Mouse (Mus musculus) right cerebral cortex, postnatal 25 days (tissue): ENCODE data around the gene Eef2.
"Not testable (repeated sequence)": the region's sequence is repeated elsewhere in the genome, so short reads cannot be mapped to it uniquely, and the experiment has no call there.

ENCODE experiments used
- DNase-seq: peaks from one replicate; pipeline ENCODE4 v3.0.0; 2022

Eef2 gene

DNA sequence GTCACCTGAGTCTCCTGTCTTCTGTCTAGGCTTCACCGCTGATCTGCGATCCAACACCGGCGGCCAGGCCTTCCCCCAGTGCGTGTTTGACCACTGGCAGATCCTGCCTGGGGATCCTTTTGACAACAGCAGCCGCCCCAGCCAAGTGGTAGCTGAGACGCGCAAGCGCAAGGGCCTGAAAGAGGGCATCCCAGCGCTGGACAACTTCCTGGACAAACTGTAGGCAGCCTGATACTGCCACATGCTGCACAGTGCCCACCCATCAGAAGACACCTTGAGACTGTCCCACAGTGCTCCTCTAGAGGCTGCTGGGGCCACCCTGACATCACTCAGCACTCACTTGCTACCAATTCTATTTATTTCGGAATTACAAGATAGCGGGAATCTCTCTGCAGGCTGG lies 5.4 kb downstream of the Eef2 start:
- DNase-seq: not testable (repeated sequence)

DNA sequence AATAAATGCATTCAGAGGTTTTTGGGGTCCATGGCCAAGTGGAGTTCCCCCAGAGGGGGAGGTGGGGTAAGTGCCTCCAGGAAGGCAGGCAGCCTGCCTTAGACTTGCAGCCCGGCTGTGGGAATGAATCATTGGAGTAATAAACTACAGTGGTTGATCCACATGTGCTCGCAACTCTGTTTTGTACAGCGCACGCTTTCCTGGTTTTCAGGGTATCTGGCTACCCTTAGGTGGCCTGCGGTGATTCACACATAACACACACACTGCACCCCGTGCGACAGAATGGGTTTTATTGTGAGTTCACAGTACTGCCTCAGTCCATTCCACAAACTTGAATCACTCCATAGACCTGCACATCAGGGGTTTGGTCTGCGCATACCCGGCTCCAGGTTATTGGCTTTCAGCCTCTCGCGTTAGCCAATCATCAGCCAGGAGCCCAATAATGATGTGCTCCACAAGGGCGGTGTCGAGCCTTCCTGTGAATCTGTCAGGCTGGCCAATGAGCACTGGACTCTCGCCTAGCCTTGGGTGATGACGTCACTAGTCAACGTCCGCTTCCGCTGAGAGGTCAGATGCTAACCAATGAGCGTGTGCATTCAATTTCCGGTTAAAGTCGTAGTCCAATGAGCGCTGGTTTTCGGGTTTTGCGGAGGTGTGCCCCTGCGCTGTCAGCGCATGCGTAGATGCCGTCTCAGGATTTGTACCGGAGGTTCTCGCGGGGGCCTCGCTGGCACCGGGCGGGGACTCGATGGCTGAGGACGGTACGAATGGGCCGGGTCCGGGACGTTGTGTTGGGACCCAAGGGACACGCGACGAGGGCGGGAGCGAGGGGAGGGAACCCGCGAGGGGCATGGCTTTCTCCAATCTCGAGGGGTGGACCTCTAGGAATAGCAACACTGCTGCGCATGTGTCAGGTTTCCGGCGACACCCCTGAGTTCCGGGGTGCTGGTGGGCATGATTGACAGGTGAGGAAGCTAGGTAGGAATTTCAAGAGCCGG lies 6.2 kb downstream of the Eef2 start, which contains the start of gene Dapk3:
Gene Dapk3 (plus strand): TSS at position 670 of the 998 bp plus-strand sequence.
- peak; percentile 98 for DNase-seq

DNA sequence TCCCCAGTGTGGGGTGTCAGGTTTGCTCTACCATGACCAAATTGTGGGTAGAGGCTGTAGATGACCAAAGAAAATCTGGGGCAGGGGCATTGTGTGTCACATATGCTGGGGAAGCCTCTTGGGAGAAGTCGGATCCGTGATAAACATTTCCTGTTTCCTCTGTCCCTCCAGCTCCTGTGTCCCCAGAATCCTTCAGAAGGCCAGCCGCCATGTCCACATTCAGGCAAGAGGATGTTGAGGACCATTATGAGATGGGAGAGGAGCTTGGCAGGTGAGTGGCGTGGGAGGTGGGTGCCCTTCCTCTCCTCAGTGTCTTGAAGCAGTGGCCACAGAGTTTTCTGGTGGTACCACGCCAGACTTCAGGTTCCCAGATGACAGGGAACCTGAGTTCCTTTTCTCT lies 7.4 kb downstream of the Eef2 start, which contains the start of gene 4930442H23Rik:
Gene 4930442H23Rik (minus strand): TSS at position 45 of the 400 bp plus-strand sequence.
- no peak for DNase-seq

DNA sequence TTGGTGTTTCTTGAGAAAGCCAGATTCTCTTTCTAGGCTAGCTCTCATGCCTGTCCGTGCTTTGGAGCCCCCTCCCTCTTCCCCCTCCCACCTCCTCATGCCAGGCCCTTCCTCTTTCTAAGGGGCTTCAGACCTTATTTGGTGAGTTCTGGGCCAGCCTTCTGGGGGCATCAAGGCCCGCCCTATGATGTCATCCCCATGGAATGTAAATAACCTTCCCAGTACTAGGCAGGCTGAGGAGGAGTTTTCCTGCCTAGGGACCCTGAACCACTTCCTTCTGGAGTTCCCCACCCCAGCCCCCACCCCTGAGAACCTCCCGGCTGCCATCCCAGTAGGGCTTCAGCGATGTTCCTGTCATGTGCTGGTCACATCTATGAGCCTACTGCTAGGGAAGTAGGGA lies 8.3 kb downstream of the Eef2 start:
- DNase-seq: no peak

DNA sequence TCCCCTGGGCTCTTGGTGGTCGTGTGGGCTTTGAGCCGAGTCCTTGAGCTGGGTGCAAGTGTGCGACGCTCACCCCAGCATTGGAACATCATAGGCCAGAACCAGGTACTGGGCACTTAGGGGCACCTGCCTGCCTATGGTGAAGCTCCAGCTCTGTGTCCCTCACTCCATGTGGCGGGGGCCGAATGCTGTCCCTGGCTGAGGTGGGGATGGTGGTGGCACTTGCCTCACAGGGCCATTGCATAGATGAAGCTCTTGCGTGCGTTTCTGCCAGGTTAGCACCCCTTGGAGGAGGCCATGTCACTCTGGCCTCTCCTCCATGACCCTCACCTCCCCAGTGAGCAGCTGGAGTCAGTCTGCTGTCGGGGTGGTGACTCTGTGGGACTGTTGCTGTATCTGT lies 10.7 kb downstream of the Eef2 start:
- no peak for DNase-seq

DNA sequence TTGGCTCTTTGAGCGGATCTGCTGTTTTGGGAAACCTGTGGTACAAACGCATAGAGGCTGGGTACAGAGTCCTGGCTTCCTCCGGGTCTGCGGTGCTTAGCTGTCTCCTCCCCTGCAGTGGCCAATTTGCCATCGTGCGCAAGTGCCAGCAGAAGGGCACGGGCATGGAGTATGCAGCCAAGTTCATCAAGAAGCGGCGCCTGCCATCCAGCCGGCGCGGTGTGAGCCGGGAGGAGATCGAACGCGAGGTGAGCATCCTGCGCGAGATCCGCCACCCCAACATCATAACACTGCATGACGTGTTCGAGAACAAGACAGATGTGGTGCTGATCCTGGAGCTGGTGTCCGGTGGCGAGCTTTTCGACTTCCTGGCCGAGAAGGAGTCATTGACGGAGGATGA lies 13.4 kb downstream of the Eef2 start:
- no peak for DNase-seq

DNA sequence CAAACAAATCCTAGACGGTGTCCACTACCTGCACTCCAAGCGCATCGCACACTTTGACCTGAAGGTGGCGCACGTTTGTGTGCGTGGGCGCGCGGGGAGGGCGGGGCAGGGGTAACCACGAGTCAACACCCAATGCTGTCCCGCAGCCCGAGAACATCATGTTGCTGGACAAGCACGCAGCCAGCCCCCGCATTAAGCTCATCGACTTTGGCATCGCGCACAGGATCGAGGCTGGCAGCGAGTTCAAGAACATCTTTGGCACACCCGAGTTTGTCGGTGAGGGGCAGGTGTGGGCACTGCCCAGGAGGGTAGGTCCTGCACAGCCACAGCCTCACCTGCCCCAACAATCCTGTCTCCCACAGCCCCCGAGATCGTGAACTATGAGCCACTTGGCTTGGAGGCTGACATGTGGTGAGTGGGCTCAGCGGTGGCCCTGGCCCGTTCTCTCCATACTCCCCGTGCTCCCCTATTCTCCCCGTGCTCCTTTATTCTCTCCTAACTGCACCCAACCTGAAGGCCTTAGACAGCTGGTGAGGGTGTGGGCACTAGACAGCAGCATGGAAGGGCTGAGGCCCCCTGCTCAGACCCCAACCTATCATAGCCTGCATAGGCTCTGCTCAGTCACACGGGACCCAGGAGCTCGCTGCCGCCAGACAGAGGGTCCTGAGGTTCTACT lies 13.9 kb downstream of the Eef2 start:
- no peak for DNase-seq

DNA sequence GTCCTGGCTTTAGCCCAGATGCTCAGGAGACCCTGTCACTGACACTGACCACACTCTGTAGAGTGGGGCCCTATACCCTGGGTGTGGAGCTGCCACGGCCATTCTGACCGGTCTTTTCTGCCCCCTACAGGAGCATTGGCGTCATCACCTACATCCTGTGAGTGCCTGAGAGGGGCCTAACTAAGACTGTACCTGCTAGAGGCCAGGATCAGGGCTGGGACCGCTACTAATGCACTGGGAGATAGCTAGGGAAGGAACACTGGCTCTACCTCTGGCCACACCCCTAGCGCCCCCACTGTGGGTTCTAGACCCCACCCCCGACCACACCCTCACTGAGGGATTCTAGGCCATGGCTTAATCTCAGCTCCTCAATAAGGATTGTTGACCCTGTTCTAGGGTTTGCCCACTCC lies 14.5 kb downstream of the Eef2 start:
- DNase-seq: no peak

DNA sequence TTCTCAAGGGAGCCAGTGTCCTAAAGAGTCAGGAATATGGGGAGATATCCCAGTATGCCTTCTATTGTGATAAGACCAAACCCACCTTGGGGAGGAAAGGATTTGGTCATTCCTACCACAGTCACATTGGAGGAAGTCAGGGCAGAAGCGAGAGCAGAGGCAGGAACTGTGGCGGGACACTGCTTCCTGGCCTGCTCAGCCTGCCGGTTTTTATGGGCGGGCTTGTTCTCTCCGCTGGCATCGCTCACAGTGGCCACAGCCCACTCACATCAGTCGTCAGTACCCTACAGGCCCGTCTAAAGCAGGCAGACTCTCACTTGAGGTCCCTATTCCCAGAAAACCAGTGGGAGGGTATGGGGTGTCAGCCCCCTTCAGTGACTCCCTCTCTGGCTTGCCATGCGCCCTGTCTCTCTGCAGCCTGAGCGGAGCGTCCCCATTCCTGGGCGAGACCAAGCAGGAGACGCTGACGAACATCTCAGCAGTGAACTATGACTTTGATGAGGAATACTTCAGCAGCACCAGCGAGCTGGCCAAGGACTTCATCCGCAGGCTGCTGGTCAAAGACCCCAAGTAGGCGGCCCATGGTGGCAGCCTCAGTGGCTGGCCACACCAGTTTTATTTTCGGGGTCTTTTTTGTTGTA lies 15.0 kb downstream of the Eef2 start:
- no peak for DNase-seq

DNA sequence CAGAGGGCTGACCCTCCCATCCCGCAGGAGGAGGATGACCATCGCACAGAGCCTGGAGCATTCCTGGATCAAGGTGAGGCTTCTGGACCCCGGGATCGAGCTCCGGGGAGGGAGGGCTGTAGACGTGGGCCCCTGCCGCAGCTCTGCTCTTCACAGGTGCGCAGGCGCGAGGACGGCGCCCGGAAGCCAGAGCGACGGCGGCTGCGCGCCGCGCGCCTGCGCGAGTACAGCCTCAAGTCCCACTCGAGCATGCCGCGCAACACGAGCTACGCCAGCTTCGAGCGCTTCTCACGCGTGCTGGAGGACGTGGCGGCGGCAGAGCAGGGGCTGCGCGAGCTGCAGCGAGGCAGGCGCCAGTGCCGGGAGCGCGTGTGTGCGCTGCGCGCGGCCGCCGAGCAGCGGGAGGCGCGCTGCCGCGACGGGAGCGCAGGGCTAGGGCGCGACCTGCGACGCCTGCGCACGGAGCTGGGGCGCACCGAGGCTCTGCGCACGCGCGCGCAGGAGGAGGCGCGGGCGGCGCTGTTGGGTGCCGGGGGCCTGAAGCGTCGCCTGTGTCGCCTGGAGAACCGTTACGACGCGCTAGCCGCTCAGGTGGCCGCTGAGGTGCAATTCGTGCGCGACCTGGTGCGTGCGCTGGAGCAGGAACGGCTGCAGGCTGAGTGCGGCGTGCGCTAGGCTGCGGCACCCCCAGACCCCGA lies 16.0 kb downstream of the Eef2 start:
- DNase-seq: peak; percentile 93

DNA sequence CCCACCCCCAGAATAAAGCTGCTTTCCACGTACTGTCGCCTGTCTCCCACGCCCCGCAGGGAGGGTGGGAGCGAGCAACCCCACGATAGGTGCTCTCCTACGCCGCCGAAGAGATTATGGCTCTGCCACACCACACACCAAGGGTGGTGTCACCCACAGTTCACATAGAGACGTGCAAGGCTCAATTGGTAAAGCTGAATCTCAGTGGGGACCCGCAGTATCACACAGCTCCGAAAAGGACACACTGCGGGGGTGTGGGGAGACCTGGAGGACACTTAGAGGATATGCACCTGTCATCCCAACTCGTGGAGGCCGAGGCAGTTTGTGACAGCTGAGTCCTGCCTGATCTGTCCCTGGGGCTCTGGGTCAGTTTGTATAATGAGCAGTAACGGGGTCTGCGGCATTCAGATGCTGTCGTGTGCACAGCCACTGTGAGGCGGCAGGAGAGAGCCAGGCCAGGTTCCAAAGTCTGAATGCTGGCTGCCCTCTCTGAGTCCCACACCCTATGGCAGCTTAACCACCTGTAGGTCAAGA lies 16.6 kb downstream of the Eef2 start:
- no peak for DNase-seq

DNA sequence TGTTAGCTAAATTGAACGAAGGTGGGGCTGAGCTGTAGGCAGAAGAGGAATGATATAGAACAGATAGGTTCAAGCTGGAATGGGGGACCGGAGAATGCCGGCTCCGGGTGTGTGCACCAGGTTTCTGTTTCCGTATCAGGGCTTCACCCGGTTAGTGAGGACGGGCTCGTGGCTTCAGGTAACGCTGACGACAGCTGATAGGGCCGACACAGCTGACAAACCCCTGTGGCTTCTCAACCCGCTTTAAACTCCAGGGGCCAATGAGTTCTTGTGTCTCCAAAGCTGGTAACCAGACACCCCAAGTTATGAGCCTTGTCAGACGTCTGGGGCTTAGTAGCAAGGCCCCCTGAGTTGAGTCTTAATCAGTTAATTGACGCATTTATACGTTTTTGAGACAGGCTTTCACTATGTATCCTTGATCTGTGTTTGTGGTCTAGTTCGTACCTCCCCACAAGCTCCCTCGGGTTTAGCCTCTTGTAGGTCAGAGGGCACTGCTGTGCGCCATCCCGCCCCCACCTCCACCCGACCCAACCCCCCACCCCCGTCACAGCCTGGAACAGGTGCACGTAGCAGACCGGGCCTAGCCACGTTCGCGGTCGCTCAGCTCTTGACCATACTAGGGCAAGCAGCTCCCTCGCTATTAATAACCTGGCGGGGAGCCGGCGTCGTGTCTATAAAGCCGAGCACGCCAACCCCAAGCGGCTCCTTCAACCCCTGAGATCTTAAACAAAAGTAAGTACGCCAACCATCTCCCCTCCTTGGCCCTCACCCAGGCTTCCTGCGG lies 17.8 kb downstream of the Eef2 start:
- DNase-seq: no peak

DNA sequence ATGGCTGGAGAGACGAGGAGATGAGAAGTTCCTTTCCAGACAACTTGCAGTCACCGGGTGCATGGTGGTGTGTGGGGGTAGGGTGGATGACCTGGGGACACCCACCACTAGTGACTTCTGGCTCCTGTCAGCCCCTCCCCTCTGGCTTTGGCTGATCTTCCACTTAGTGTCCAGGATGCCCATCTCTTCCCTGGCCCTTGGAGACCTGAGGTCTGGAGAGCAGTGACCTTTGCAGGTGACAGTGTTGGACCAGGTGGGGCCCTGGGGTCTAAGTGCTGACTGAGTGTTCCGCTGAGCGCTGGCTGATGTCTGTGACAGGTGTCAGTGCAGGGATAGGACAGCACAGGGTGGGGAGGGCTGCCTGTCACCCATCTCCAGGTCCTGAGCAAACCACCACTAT lies 18.9 kb downstream of the Eef2 start:
- DNase-seq: no peak

DNA sequence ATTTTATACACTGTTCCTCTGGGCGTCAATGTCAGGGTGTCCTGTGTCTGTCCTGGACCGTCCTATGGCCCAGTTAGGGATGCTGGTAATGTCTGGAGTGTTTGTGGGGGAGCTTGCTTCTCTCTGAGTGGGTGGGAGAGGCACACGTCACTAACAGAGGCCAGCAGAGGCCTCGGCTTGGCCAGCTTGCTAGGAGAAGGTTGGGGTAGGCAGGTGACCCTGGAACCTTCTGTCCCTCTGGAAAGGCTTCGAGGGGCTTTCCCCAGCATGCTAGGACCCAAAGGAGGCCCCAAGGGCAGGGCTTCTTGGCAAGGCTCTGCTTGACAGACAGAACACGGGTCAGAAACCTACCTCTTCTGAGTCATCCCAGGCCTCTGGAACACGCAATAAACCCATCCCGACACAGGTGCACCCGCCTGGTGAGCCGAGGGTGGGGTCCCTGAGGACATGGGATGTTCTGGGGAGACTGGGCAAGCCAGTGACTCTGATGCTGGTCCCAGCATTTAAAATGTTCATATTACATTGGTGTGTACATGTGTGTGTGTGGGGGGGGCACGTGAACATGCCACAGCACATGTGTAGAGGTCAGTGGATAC lies 20.1 kb downstream of the Eef2 start:
- DNase-seq: no peak

DNA sequence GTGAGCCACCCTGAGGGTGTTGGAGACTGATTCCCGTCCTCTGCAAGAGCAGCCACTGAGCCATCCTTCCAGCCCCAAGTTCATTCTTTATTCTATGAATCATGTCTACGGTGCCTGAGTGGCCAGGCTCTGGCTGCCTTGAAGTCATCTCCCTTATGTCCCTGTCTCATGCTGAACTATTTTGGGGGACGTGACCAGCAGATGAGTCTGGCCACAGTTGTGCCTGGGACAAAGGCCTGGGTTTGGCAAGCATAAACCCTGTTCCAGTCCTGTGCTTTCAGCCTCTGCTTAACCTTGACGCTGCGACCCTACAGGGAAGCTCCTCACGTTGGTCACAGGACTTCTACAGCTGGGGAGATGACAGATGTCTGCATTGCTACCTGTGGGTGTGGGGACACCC lies 20.9 kb downstream of the Eef2 start:
- DNase-seq: no peak

DNA sequence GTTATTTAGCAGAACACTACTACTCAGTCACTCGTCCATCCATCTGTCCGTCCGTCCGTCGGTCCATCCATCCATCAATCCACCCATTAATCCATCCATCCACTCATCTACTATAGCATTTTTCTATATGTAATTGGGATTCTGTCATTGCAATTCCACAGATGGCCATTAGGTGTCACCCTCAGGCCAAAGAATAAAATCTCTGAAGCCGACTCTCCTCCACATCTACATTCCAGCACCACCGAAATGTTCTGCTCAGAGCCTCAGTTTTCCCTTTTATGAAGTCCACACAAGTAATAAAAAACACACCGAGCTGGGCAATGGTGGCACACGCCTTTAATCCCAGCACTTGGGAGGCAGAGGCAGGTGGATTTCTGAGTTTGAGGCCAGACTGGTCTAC lies 21.8 kb downstream of the Eef2 start:
- no peak for DNase-seq

DNA sequence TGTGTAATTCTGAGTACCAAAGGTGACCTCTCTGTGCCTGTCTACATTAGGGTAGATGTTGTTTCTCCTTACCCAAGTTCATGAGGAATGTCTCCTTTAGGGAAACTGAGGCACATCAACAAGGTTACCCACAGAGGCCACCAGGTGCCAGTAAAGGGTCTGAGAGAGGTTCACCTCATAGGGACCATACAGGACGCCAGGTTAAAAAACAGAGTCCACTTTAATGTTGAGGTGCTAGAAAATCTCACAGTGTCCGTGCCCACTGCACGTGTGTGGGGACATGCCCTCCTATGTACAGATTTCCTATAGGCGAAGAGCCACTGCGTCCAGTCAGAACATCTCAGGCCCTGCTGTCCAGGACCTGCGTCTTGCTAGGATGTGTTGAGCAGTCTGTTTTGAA lies 22.6 kb downstream of the Eef2 start:
- no peak for DNase-seq

DNA sequence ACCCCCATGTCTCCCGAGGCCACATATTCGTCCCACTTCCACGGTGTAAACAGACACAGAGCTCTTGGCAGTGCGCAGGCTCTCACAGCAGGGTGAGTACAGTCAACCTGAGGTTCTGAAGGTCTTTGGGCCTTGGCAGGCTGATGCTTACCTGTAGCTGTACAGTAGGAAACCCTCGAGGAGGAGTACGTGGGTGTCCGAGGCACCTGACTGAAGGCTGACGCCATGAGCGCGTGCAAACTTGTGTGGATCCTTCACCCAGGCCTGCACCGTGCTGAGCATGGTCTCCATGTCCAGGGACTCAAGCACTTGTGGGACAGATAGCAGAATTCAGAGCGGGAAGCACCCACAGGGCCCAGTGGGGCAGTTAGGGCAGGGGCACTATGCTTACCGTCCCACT lies 23.7 kb downstream of the Eef2 start:
- no peak for DNase-seq

DNA sequence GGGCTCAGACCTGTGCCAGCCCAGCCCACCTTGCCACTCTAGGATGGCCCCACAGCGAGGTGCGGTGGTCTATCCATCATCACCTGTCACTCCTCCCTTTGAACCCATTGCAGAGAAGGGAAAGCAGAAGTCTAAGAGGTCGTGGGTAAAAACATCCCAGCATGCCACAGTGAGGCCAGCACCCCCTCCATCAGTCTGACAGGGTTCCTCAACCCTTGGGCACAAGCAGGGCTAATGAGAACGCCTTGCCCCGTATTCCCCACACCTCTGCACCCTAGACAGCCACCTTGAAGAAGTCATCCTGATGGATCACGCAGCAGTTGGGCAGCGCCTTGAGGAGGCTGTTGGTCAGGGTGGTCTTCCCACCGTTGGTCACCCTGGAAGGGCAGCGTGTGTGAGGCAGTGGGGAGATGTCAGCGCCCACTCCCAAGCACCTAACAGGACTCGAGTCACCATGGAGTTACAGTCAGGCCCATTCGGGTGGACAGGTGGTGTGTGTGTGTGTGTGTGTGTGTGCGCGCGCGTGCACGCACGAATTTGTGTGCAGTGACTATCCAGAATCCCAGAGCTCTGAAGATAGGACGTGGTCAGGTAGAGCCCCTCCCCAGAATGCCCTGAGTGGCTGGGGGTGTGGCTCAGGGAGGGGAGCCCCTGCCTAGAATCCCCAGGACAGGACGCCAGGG lies 24.3 kb downstream of the Eef2 start:
- no peak for DNase-seq
